Mouse (Mus musculus): ENCODE measurements around the gene Col25a1. TPM values are rescaled to one million over a fixed set of nuclear protein-coding genes. Genes with fewer than 3 reads are reported as not detected.

Col25a1 gene
- polyA plus RNA-seq, 1 experiment from 2014 or later = 1.3 TPM

Other genes starting within 250 kb of the Col25a1 start
- 38.4 and 43.5 TPM in 2 replicates for gene Casp6, start 230.1 kb upstream of the Col25a1 start, polyA plus RNA-seq (2015; fragmentation: Nextera tagmentation; extraction: Ambion mirVana)
- 10.0 and 10.9 TPM in 2 replicates for gene Mcub, start 161.3 kb upstream of the Col25a1 start, polyA plus RNA-seq (2015; fragmentation: Nextera tagmentation; extraction: Ambion mirVana)
- 7.6 and 10.4 TPM in 2 replicates for gene Sec24b, start 69.9 kb upstream of the Col25a1 start, polyA plus RNA-seq (2015; fragmentation: Nextera tagmentation; extraction: Ambion mirVana)

Measured in liver, embryonic 13.5 days (tissue).